Mouse (Mus musculus) left cerebral cortex, postnatal 25 days (tissue): ENCODE measurements around the gene Hhatl. TPM values are rescaled to one million over a fixed set of nuclear protein-coding genes. Genes with fewer than 3 reads are reported as not detected.
A peak's percentile ranks its signal among the peaks of the same experiment; 100 is the strongest.

Experiments used
- DNase-seq, 2 experiments: peaks; one replicate each; pipeline ENCODE4 v3.0.0; 2022; ENCODE audit warnings: low spot score in 2 of 2, mixed read lengths in 1 of 2
- intact Hi-C: fragments of 180-260 bp; cut with DNase I; formaldehyde crosslinking; loops from one replicate; pipeline ENCODE4 v1.15.1; 2025
- total RNA-seq, 2 experiments: library from RNA; stranded (reverse); gene quantifications; 2 replicates each; pipeline ENCODE4 v1.2.3; 2021

Gene Hhatl
- total RNA-seq, result 10 to 100 TPM; 16.1 to 18.8 TPM

DNA sequence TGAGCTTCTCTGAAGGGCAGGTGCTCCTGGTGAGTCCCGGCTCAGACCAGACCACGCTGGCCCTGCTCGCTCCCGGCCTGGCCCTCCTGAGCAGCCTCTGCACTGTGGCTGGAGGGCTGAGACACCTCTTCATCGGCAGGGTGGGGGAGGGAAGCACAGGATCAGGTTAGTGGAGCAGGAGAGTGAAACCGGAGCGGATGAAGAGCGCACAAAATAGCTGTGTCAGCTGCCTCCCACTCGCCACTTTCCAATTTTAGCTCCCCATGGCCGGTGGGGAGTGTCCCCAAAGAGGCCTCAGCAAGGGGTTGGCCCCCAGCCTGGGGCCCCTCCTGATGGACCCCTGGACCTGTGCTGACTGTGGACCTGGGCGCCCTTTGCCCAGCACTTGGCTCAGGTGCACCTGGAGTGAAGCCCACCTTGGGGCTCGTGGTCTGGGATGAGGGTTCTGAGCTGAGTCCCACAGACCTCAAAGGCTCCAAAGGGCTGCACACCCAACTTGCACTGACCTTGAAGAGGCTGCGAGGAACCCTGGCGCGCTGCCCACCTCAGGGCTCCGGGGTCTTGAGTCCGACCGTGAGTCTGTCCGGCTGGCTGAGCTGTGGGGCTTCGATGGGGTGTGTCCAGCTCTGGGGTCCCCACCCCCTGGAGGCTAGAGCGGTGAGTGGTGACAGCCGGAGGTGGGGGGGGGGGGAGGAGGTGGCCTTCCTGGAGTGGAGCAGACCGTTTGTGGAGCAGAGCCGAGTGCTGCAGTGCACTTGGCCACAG, at the start of gene Hhatl:
Hhatl (minus strand) TSS at position 751 of the 765 bp plus-strand sequence.
- DNase-seq, result peak in 1 of 2 experiments; percentile 47
- intact Hi-C loops, result no loop called here

DNA sequence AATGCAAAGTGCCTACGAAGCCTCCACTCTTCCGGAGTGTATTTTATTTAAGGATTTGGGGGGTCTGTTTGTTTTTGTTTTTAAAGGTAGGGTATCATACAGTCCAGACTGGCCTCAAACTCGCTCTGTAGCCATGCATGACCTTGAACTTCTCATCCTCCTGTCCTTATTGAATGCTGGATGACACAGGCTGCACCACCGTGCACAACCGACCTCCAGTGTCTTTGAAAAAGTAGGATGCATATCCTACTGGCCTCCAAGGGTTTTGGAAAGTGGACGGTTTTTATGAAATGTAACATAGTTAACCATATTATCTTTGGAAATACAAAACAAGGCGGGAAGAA, 47.3 kb upstream of the Hhatl start:
- DNase-seq, result no peak
- intact Hi-C loops, result no loop called here

DNA sequence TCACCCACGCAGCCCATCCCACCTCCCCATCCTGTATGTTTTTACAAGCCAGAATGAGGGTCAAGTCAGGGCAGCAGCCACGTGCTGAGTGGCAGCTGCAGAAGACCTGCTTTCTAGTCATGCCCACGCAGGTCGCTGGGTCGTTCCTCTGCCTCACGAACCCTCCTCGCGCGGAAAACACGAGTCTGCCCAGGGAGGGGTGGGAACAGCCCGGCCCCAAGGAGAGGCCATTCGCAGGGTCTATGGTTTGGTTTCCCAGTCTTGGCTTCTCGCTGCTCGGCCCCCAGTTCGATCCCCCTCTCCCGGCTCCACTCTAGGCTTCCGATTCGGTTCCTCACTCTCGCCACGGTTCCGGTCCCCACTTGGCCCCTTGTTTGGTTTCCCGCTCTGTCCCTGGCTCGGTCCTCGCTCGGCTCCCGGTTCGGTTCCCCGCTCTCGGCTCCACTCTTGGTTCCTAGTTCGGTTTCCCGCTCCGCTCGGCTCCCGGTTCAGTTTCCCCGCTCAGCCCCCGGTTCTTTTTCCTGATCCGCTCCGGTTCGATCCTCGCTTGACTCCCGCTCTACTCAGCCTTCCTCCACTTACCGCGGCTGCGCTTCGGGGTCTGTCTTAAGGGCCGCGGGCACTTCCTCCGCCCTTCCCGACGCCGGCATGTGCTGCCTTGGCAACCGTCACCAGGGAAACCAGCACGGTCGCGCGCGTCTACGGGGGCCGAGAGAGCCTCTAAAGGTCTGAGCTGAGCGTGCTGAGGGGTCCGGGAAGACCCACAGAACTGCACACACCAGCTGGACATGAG, 46.7 kb upstream of the Hhatl start, which contains the start of gene Ccdc13:
Ccdc13 (minus strand) TSS at position 633 of the 793 bp plus-strand sequence.
- intact Hi-C loops, result no loop called here

DNA sequence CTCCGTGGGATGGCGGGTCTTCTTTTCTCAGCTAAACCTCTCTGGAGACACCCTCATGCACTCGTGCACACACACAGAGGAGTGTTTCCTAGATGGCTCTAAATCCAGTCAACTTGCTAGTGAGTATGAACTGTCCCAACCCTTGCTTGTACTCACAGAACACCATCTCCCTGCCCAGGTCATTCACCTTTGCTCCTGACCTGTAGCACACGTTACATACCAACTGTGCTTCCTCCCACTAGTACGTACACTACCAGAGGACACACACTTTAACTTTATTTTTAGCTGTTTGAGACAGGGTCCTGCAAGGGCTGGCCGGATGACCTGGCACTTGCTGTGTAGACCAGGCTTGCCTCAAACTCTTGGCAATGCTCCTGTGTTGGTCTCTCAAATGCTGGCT, 45.7 kb upstream of the Hhatl start:
- intact Hi-C loops, result no loop called here
- no peak for DNase-seq

More for the DNA sequence above, 46.7 kb upstream of the Hhatl start, which contains the start of gene Ccdc13:
- peak; percentile 89 for DNase-seq

DNA sequence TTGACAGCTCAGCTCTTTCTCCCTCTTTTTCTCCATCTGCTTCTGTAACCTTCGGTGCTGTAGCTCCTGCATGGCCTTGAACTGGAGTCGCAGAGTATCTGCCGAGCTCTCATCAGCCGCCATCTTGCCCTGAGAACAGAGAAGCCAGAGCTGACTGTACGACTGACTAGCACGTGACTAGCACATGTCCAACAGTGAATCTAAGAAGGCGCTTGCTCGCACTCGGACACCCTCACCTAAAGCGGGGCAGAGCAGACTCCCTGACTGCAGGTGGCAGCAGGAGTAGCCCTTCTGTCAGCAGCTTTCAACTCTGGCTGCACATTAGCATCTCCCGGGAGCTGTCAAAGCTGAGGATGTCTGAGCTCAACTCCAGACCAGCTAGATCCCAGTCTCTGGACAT, 41.5 kb upstream of the Hhatl start:
- no peak for DNase-seq

DNA sequence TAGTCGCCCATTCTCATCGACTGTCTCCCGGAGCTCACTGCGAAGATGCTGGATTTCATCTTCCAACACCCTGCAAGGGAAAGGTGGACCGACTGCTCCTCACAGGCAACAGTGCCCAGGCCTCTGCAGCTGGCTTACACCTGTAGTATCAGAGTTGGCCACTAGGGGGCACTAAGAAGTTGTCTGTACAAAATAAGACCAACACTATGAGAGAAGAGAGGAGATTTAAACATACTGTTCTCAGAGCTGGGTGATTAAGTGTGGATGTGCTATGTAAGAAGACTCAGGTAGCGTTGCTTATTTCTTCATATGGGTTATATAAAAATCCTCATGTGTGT, 38.6 kb upstream of the Hhatl start:
- intact Hi-C loops, result loop anchor here (5.0 kb wide), 1 partner anchor 46 kb away; no protein-coding TSS in a partner anchor

More for the DNA sequence above, 41.5 kb upstream of the Hhatl start:
- intact Hi-C loops, result loop anchor here (5.0 kb wide), 1 partner anchor 43 kb away; no protein-coding TSS in a partner anchor

DNA sequence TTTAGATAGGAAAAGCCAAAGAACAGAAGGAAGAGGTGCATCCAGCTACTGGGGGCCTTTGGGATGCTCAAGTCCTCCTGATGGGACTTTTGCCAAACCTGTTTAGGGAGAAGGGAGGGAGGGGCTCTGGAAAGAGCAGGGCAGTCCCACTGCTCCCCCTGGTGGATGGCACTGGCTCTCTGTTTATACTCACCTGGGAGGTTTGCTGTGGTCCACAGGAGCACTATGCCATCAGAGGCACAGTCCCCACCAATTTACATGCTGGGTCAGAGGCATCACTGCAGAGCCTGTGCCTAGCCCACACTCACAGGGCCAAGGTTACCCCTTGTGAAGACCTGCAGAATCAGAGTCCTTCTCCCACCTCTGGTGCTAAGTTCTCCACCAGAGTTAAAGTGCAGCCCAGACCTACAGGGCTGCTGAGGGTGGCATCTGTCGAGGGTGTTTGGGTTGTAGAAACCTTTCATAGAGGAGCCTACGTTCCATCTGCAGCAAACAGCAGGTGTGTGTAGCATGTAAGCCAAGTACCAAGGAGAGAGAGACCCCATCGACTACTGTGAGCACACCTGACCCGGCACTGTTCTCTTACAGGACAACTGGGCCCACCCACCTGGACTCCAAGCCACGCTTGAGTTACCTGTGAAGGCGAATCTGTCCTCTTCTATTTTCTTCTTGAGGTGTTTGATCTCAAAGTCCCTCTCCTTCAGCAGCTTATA, 38.1 kb upstream of the Hhatl start:
- DNase-seq, result peak in 1 of 2 experiments; percentile 44
- intact Hi-C loops, result loop anchor here (5.0 kb wide), 1 partner anchor 47 kb away; no protein-coding TSS in a partner anchor

More for the DNA sequence above, 38.6 kb upstream of the Hhatl start:
- DNase-seq, result peak; percentile 84 to 92

DNA sequence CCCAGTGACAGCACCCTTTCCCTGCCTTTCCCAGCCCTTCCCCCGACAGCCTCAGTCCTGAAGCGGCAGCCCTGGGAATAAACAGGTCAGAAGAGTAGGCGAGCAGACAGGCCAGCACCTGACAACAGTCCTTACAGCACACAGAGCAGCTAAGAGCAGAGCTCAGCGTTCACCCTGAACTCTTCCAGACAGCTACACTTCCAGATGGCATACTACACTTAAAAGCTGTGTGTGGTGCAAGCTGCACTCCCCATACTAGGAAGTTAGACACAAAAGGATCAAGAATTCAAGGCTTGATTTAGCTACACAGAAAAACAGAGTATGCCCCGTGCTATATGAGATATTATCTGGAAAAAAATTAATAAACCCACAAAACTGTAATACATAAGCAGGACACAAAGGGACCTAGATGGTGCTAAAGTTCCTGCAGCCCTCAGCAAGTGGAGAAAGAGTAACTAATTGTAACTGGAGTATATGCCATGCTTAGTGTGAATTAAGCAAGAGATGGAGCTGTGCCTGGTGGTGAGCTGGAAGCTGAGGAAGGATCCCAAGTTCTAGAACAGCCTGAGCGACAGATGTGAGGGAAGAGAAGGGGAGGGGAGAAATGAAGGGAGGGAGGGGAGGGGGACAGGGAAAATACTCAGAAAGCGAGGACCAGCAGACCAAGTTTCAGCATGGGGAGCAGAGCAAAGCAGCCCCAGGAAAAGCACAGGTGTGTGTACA, 37.1 kb upstream of the Hhatl start:
- DNase-seq, result no peak
- intact Hi-C loops, result no loop called here

DNA sequence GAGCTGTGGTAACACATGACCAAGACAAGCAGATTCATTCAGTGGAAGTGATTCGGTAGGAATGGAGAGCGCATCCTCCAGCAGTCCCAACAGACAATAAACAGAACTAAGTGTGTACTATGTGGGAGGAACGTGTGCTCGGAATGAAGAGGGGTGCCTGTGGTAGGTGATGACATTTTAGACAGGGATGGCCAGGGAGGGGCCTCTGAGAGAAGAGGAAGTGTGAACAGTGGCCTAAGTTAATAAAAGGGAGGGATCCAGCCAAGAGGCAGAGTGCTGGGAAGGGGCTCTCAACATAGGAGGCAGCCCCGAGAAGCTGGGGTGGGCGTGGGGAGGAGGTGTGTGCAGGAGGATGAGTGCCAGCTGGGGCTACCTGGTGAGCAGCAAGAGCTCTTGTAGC, 36.0 kb upstream of the Hhatl start:
- intact Hi-C loops, result no loop called here
- no peak for DNase-seq

DNA sequence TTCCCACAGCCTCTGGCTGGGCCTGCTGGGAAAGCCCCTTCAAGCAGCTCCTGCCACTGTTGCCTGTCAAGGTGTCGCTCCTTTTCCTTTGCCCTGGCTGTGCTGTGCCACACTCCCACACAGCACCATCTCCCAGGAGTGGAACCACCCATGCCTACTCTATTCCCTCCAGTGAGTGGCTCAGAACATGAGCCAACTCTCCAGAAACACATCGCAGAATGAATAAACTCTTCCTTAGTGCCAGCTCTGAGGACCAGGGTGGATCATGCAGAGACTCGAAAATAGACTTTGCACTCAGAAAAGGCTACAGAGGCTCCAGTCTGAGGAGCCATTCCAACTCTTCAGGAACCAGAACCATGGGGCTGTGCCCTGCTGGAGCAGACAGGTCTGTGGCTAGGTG, 34.0 kb upstream of the Hhatl start:
- peak in 1 of 2 experiments; percentile 85 for DNase-seq
- intact Hi-C loops, result loop anchor here (1.0 to 2.0 kb wide), 2 partner anchors 48 to 66 kb away; no protein-coding TSS in a partner anchor

DNA sequence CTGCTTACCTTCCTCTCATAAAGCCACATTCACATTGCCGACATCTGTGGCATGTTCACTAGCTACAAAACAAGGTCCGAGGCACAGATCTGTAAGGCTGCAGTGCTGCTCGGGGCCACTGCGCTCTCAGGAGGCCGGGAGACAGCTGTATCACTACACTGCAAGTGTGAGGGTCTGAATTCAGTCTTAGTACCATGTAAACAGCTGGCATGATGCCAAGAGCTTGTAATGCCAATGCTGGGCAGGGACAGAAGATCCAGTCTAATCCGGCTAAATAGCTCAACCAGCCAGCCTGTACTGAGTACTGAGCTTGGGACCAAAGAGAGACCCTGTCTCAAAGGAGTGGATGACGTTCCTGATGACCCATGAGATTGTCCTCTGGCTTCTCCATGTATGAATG, 31.7 kb upstream of the Hhatl start:
- intact Hi-C loops, result no loop called here
- DNase-seq, result no peak

DNA sequence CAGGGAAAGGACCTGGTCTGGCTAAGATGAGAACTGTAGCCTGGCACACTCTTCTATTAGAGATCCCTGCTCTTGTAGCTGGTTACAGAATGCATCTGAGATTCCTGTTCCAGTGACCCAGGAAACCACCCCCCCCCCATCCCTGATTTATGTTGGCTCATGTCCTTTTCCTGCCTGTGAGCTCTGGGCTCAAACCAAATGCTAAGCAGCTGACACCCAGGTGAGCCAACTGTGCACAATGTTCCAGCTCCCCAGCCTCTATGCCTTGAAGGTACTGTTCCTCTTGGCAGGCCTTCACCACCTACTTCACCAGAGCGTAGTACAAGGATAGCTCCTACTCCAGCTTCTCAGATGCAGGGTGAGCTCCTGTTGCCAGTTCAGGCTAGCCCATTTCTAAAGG, 30.7 kb upstream of the Hhatl start:
- DNase-seq, result no peak
- intact Hi-C loops, result no loop called here

DNA sequence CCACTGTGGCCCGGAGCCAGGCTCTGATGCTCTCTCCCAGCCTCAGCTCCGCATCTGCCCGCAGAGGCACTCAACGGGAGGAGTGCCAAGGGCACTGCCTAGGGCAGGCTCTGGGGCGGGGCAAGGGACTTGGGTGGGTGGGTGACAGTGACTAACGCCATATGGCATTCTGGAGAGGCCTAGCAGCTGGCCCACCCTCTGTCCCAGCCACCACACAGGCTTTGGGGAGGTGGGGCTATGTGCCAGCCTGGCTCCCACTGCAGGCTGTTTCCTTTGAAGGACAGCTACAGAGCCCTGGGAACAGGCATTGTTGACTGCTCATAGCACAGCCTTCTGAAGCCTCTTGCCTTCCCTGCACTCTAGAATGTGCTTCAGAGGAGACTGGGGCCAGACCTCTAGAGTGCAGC, 30.3 kb upstream of the Hhatl start:
- DNase-seq, result peak in 1 of 2 experiments; percentile 60
- intact Hi-C loops, result no loop called here

DNA sequence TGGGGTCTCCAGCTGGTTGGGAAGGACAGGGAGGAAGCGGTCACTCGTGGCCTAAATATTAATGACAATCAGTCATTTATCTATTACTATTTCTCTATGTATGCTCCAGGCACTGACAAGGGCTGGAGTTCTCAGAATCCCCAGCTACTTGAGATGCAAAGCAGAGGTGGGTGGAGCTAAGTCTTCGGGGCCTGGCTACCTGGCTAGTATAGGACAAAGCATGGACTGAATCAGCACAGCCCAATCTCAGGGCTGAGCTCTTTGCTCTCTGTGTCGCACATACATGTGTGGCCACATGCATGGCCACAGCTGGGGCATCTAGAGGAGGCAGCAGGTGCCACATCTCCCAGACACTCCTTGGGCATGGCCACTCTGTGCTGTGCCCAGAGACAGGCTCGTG, 28.5 kb upstream of the Hhatl start:
- no peak for DNase-seq
- intact Hi-C loops, result no loop called here

DNA sequence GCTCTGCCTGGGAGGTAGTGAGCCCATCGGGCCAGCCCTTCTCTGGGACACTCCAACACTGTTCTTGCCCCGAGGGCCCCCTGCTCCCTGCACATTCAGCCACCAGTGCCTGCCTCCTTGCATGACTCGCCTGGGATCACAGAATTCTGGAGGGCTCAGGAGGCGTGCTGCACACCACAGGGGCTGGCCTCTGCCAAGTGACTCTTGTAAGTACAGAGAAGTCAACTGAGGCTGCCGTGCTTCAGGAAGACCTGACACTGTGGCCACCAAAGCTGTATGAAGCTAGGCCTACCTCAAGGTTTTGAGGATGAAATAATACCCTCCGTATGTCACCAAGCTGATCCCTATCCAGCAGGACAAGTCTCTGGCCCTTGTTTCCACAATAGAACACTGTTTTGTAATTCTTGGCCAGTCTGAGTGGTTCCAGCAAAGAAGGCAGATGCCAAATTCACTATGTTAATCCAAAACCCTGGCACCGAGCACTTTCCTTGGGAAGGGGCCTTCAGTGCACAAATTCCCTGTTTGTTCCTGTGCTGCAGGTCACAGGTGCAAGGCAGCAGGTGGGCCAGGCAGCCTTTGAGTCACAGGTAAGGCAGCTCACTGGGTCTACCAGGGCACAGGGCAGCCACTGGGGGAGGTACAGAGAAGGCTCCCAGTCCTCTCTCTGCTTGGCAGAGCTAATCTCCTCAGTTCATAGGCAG, 27.6 kb upstream of the Hhatl start:
- intact Hi-C loops, result no loop called here

DNA sequence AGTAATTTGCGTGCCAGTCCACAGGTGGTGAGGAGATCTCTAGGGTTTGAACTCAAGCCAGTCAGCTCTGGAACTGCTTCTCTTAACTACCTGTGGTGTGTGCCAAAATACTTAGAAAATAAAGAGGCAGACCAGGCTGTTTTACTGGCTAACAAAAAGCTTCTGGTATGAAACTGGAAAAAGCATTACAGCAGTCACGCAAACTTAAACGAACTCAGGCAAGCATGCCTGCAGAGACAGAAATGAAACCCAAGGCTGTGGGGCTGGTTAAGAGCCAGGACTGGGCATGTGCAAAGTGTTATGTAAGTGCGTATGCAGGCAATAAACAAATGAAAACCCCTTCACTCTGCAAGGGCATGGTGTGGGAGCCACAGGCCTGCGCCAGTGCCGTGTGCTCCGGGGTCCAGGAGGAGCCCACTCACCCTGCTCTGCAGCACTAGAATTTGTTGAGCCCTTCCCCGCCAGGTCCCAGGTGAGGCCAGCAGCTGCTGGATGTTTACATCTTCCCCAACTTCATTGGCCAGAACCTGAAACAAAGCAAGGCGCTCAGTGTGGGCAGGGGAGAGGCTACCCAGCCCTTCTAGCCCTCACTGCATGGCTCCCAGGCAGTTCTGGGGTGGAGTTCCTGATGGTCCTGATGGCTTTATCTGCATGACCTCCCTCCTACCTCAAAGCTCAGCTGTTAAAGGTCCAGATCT, 26.9 kb upstream of the Hhatl start:
- intact Hi-C loops, result no loop called here
- peak in 1 of 2 experiments; percentile 47 for DNase-seq

More for the DNA sequence above, 27.6 kb upstream of the Hhatl start:
- DNase-seq, result no peak

DNA sequence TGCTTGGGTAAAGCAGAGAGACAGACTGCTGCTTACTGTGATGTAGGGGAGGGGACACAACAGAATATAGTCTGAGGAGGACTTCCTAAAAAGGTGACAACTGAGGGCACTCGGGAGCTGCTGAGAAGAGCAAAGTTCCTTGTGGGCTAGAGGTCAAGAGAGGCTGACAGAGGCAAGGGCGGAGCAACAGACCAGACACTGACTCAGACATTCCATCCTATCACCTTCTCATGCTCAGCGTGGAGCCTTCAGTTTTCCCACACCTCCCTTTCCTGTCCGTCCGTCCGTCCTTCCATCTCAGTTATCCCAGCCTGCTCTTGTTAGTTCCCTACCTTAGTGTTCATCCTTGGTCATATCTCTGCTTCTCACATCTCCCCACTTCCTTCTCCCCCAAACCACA, 22.9 kb upstream of the Hhatl start:
- intact Hi-C loops, result no loop called here
- DNase-seq, result no peak
